Mouse (Mus musculus): Measurements from ENCODE around the gene Gabra6.

Gene Gabra6

DNA sequence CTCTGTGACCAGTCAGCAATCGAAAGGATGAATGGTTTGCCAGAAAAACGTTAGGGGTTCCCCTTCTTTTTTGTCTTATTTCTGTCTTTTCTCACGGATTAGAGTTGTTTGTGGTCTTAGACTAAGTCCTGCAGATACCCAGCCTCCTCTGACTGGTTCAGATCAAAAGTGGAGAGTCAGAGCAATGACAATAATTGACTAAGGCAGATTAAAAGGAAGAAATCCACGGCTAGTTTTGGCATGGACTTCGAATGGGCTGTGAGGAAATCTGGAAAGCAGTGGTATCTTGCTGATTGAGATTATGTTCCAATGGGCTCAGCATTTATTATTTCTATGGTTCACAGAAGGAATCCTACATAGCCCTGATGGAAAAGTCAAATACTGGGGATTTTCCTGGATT lies at the start of gene Gabra6:
Gabra6 (minus strand) TSS at position 191 of the 400 bp plus-strand sequence.
- DNase-seq (ENCODE audit: extremely low read depth, insufficient read length, low spot score), result no peak

GRCm38 (mm10) chr11:42365544-42365943 lies 44.7 kb upstream of the Gabra6 start:
- no peak for DNase-seq (ENCODE audit: extremely low read depth, insufficient read length, low spot score)

- DNase-seq (ENCODE audit: extremely low read depth, insufficient read length, low spot score), result no peak
Measured at GRCm38 (mm10) chr11:42332121-42332520, 11.2 kb upstream of the Gabra6 start.

- DNase-seq (ENCODE audit: extremely low read depth, insufficient read length, low spot score), result peak; percentile 22
Measured at GRCm38 (mm10) chr11:42326262-42326661, 5.4 kb upstream of the Gabra6 start.

GRCm38 (mm10) chr11:42321560-42321959 lies 688 bp upstream of the Gabra6 start:
- DNase-seq (ENCODE audit: extremely low read depth, insufficient read length, low spot score), result no peak

- DNase-seq (ENCODE audit: extremely low read depth, insufficient read length, low spot score), result no peak
Measured at GRCm38 (mm10) chr11:42319521-42319920, 1.4 kb downstream of the Gabra6 start.

GRCm38 (mm10) chr11:42319101-42319500 lies 1.8 kb downstream of the Gabra6 start:
- no peak for DNase-seq (ENCODE audit: extremely low read depth, insufficient read length, low spot score)

DNA sequence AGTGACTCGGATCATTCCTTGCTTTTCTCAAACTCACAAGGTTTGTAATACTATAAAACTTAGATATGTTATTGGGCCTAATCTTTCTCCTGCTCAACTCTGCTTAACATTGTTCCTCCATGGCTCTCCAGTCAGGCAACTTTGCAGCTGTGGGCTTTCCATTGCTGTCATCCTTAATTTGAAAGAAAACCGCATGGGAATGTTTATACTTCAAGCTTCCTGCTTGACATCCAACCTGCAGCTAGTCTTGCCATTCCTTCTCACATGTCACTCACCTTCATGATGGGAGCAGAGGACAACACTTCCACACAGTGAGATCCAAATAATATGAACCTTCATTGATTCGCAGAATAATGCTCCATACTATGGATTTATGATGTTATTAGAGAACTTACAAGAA lies 2.9 kb downstream of the Gabra6 start:
- DNase-seq (ENCODE audit: extremely low read depth, insufficient read length, low spot score), result no peak

- no peak for DNase-seq (ENCODE audit: extremely low read depth, insufficient read length, low spot score)
Measured at GRCm38 (mm10) chr11:42314850-42315249, 6.0 kb downstream of the Gabra6 start.

- no peak for DNase-seq (ENCODE audit: extremely low read depth, insufficient read length, low spot score)
Measured at GRCm38 (mm10) chr11:42310892-42311291, 10.0 kb downstream of the Gabra6 start.

GRCm38 (mm10) chr11:42309086-42309485 lies 11.8 kb downstream of the Gabra6 start:
- DNase-seq (ENCODE audit: extremely low read depth, insufficient read length, low spot score), result no peak

GRCm38 (mm10) chr11:42306095-42306494 lies 14.8 kb downstream of the Gabra6 start:
- no peak for DNase-seq (ENCODE audit: extremely low read depth, insufficient read length, low spot score)

GRCm38 (mm10) chr11:42258978-42259377 lies 61.9 kb downstream of the Gabra6 start:
- DNase-seq (ENCODE audit: extremely low read depth, insufficient read length, low spot score), result no peak
